Mouse (Mus musculus) hindbrain, postnatal 0 days (tissue): ENCODE data around the gene Lrrc7. TPM values are rescaled to one million over a fixed set of nuclear protein-coding genes. Genes with fewer than 3 reads are reported as not detected.

Experiments
- ATAC-seq: fragments of 200-750 bp; cut with Nextera tagmentation; 2 replicates; pipeline ENCODE4 v1.8.0; 2017; ENCODE audit warnings: mild to moderate bottlenecking, moderate TSS enrichment, moderate library complexity
- DNase-seq: peaks from one replicate; pipeline ENCODE4 v3.0.0-alpha.2; 2015; ENCODE audit warnings: low spot score
- H3K27ac ChIP-seq: fragments of 300-500 bp; sonication (generic); 2 replicates; pipeline ENCODE4 v1.5.1; 2014; ENCODE audit warnings: mild to moderate bottlenecking
- H3K27me3 ChIP-seq: fragments of 300-500 bp; sonication (generic); 2 replicates; pipeline ENCODE4 v1.6.1; 2014; ENCODE audit warnings: low read length, mixed read lengths; ENCODE audit not compliant: insufficient read depth
- H3K36me3 ChIP-seq: fragments of 300-500 bp; sonication (generic); 2 replicates; pipeline ENCODE4 v1.6.1; 2014; ENCODE audit warnings: low read length, mixed read lengths; ENCODE audit not compliant: insufficient read depth
- H3K4me1 ChIP-seq: fragments of 300-500 bp; sonication (generic); 2 replicates; pipeline ENCODE4 v1.6.1; 2014; ENCODE audit warnings: antibody characterized with exemption, low read length, mixed read lengths; ENCODE audit not compliant: insufficient read depth
- H3K4me2 ChIP-seq: fragments of 300-500 bp; sonication (generic); 2 replicates; pipeline ENCODE4 v1.6.1; 2014; ENCODE audit warnings: low read depth, mild to moderate bottlenecking, low read length, moderate library complexity, mixed read lengths
- H3K4me3 ChIP-seq: fragments of 300-500 bp; sonication (generic); 2 replicates; pipeline ENCODE4 v1.5.1; 2014; ENCODE audit warnings: low read length
- H3K9ac ChIP-seq: fragments of 300-500 bp; sonication (generic); replicated peaks from 2 replicates; pipeline ENCODE4 v1.6.1; 2014; ENCODE audit warnings: mild to moderate bottlenecking, low read length, moderate library complexity, mixed read lengths
- H3K9me3 ChIP-seq: fragments of 300-500 bp; sonication (generic); 2 replicates; pipeline ENCODE4 v1.6.1; 2016; ENCODE audit warnings: low read length, mixed read lengths
- CTCF ChIP-seq: IDR thresholded peaks from 2 replicates; pipeline ENCODE4 v1.5.1; 2016; ENCODE audit warnings: antibody characterized with exemption, control low read depth, low read depth
- WGBS: fragments of 180-500 bp; shearing (Covaris S2); extraction: QIAGEN DNeasy Blood & Tissue Kit; methylation state at CpG from one replicate; pipeline ENCODE4 v1.1.7; 2014; 5-methylcytosine and 5-hydroxymethylcytosine counted together
- polyA plus RNA-seq: library from polyadenylated mRNA; unstranded; fragments of >200 nt; fragmentation: Nextera tagmentation; extraction: Ambion mirVana; gene quantifications from 2 replicates; pipeline ENCODE4 v1.2.1, GENCODE M21; 2015
- total RNA-seq: library from RNA; depleted of rRNA; stranded (reverse); fragments of >200 nt; gene quantifications from 2 replicates; pipeline ENCODE4 v1.2.3, GENCODE M21; 2014

Gene Lrrc7
- total and polyA plus RNA-seq, 2 experiments from 2014 or later, result 6.2 to 25.0 TPM

- peak overlapping the region; percentile 88 for H3K9ac ChIP-seq
- peak overlapping the region; percentile 85 for H3K27ac ChIP-seq
- DNase-seq (peak; percentile 7), ATAC-seq (no peak)
- H3K4me2 ChIP-seq, result peak overlapping the region; percentile 68
- peak overlapping the region; percentile 76 for H3K4me3 ChIP-seq
- no peak for TF ChIP-seq CTCF
- 1% methylated on average over 11 of the region's 11 CpGs for WGBS
- H3K4me1 ChIP-seq, result peaks cover 17% of the 10 kb centered on the region
- no peaks in the 10 kb centered on the region for H3K36me3 ChIP-seq
- H3K9me3 ChIP-seq, result no peaks in the 10 kb centered on the region
- H3K27me3 ChIP-seq, result no peaks in the 10 kb centered on the region
Measured at GRCm38 (mm10) chr3:158035866-158036265, 526.2 kb downstream of the Lrrc7 start.
